Mouse (Mus musculus): Measurements from ENCODE around the gene Sdhd. TPM values are rescaled to one million over a fixed set of nuclear protein-coding genes. Genes with fewer than 3 reads are reported as not detected.
A peak's percentile ranks its signal among the peaks of the same experiment; 100 is the strongest.

Sdhd gene
- total RNA-seq, 2 experiments from 2014 or later, result 697 to 709 TPM

DNA sequence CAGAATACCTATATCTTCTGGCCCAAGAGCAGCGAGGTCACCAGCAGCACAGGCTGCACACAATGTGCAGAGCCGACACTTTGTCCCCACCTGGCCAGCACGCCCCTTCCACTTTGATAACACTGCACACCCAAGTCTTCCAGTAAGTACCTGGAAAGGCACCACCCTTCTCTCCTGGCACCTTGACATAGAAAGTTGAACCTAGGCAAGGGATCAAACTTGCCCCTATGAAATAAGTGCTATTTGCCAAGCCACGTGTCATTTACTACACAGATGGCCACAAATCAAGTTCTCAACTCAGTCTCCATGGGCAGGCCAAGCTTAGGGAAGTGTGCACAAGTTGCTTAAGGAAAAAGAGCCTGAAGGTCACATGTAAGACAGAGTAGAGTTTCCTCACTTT, 16.7 kb downstream of the Sdhd start:
- DNase-seq, result no peak

GRCm38 (mm10) chr9:50585145-50585818, 18.3 kb downstream of the Sdhd start:
- no peak for DNase-seq

- DNase-seq, result no peak
Measured at GRCm38 (mm10) chr9:50580370-50580769, 23.2 kb downstream of the Sdhd start.

- no peak for DNase-seq
Measured at GRCm38 (mm10) chr9:50569599-50570525, 33.8 kb downstream of the Sdhd start.

DNA sequence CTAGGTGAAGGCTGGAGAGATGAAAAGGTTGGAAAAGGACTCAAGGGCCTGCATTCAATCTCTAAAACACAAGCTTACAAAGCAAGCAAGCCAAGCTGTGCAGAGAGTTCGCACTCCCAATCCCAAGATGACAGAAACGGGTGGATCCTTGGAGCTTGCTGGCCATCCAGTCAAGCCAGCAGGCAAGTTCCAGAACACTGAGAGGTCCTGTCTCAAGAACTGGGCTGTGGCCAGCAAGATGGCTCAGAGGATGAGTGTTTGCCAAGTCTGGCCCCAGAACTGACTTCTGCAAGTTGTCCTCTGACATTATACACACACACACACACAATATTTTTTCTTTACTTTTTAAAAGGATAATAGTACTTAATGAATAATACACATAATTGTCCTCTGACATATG, 35.7 kb downstream of the Sdhd start:
- DNase-seq, result no peak

- DNase-seq, result no peak
Measured at GRCm38 (mm10) chr9:50567372-50567771, 36.2 kb downstream of the Sdhd start.

- no peak for DNase-seq
Measured at GRCm38 (mm10) chr9:50565940-50566339, 37.7 kb downstream of the Sdhd start.

DNA sequence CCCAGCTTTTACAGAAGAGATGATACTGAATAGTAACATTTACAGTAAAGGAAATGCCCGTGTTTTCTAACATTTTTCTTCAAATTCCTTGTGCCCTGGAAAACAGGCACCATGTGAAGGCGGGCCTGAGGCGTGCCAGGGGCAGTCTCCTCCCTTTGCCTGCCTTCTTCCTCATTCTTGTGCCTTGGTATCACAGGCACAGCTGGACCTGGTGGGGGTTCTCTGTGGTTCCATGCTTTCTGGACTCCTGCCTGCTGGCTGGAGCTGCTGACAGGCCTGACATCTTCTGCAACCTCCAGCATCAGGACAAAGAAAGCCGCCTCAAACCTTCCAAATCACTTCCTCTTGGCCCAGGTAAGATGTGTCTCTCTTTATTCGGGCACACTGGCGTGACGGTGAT, 38.4 kb downstream of the Sdhd start:
- peak; percentile 20 to 53 for DNase-seq

DNA sequence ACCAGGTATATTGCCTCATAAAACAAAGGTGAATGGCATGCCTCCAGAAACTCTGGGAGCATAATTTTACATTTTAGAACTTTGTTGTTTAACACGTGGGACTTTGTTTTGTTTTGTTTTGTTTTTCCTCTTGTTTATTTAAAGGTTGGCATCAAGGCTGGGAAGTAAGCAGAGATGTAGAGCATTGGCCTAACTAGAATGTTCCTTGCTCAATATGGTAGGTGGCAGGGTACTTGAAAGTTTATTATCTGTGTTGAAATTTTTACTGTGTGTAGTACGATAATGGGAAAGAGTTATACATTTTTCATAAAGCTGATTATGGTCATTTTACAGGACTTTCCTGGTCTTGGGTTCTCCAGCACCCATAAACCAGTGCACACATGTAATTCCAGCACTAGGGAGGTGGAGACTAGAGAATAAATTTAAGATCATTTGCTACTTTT, 41.7 kb downstream of the Sdhd start:
- no peak for DNase-seq

GRCm38 (mm10) chr9:50561145-50561917, 42.3 kb downstream of the Sdhd start, which contains the start of gene Tex12:
Tex12 (minus strand) TSS chr9:50561325.
- DNase-seq, result no peak

DNA sequence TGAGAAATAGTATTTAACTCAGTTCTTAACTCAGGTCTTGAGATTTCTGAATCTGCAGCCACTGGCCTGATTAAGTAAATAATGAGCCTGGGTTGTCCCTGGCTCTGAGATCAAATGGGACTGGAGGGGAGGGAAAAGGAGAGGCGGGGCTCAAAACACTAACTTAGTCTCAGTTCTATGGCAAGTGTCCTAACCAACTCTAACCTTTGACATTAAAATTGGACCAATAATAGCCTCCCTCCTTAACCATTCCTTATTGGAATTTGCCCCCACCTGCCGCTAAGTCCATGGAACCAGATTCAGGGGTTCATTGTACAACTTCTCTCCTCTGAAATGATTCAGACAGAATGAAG, 48.5 kb downstream of the Sdhd start, which contains the start of gene Bco2:
TSS of gene Bco2 (minus strand) at position 88 of the 353 bp plus-strand sequence.
- no peak for DNase-seq

GRCm38 (mm10) chr9:50554241-50555093, 49.1 kb downstream of the Sdhd start, which contains the start of gene Il18:
Il18 (plus strand) TSS chr9:50554827.
- peak; percentile 51 to 68 for DNase-seq

GRCm38 (mm10) chr9:50553547-50553946, 50.1 kb downstream of the Sdhd start:
- peak in 1 of 2 experiments; percentile 35 for DNase-seq

DNA sequence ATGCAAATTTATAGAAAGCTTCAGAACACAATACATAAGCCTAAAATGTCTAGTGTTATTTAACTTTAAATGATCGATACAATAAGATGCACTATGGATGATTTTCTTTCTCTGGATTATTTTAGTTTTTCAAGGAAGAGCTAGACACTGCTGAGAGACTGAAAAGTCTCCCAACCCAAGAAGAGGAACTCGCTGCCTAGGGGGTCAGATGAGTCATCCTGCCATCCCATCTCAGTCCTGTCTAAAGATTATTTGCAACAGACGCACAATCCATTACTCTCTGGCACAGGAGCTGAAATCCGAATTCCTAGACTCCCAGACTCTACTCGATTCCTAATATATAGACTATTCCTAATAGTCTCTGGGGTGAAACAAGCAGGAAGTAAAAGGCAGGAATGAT, 51.4 kb downstream of the Sdhd start:
- no peak for DNase-seq

DNA sequence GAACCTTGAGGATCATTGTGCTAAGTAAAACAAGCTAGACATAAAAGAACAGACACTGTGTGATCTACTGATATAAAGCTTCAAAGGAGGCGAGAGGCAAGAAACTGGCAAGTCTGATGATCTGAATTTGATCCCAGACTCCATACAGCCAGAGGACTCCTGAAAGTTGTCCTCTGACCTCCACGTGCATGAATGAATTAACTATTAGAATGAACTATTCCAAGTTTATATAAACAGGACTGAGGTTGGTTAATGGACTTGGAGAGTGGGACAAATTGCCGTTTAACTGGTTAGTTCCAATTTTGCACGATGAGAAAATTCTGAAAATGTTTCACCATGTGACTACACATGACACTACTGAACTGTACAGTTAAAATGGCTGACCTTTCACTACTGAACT, 54.7 kb downstream of the Sdhd start:
- DNase-seq, result no peak

DNA sequence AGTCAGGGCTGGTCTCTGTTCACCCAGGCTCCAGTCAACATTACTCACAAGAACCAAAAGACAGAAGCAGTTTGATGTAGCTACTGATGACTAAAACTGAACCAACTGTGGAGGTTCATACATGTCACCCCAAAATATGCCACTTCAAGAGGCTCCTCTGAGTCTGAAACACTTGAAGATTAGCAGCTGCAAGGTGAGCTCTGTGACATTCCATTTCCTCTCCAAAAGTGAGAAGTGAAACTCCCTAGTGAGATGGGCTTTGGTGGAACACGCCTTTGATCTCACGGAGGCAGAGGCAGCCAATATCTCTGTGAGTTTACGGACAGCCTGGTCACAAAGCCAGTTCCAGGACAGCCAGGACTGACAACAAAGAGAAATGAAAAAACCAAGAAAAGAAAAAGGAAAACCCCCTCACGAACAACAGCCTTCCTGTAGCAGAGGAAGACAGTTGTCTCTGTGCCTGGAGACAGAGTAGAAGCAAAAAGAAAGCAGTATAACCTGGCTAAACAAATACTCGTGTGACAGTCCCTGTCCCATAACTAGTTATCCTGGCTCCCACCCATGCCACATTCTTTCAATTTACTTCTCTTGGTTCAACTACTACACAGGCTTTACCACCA, 55.6 kb downstream of the Sdhd start:
- no peak for DNase-seq

Other genes with a start within 250 kb of the Sdhd start
- gene Plet1, start 109.3 kb downstream of the Sdhd start, total RNA-seq (2021), result 1 to 10 TPM in 1 of 2 experiments, under 1 TPM in 1; 0.60 to 2.4 TPM
- 10 to 100 TPM; 27.9 to 36.1 TPM for gene Pts, start 75.1 kb downstream of the Sdhd start, total RNA-seq (2021)
- gene Il18, start 49.0 kb downstream of the Sdhd start, total RNA-seq (2021), result 1 to 10 TPM; 1.0 to 2.5 TPM
- gene Bco2, start 48.6 kb downstream of the Sdhd start, total RNA-seq (2021), result under 1 TPM; 0.52 to 0.64 TPM
- not detected for gene Tex12, start 42.5 kb downstream of the Sdhd start, total RNA-seq (2021)
- 100 to 1,000 TPM; 270 to 292 TPM for gene Timm8b, start 98 bp upstream of the Sdhd start, total RNA-seq (2021)
- under 1 TPM; 0.20 to 0.95 TPM for gene Pih1d2, start 13.5 kb upstream of the Sdhd start, total RNA-seq (2021)
- 10 to 100 TPM; 11.6 to 14.2 TPM for gene Nkapd1, start 13.7 kb upstream of the Sdhd start, total RNA-seq (2021)
- gene Dlat, start 56.0 kb upstream of the Sdhd start, total RNA-seq (2021), result 100 to 1,000 TPM; 390 to 395 TPM
- 1 to 10 TPM; 3.0 to 4.1 TPM for gene Dixdc1, start 135.7 kb upstream of the Sdhd start, total RNA-seq (2021)
- gene 2310030G06Rik, start 142.7 kb upstream of the Sdhd start, total RNA-seq (2021), result 1 to 10 TPM; 2.2 to 2.6 TPM
- 1,000 to 10,000 TPM; 3,376 to 3,486 TPM for gene Cryab, start 147.5 kb upstream of the Sdhd start, total RNA-seq (2021)
- gene Hspb2, start 148.5 kb upstream of the Sdhd start, total RNA-seq (2021), result 100 to 1,000 TPM; 136 to 143 TPM
- gene Fdxacb1, start 164.4 kb upstream of the Sdhd start, total RNA-seq (2021), result 1 to 10 TPM; 4.1 to 5.8 TPM
- 10 to 100 TPM; 10.4 to 12.1 TPM for gene Alg9, start 171.2 kb upstream of the Sdhd start, total RNA-seq (2021)
- 10 to 100 TPM; 11.3 to 16.5 TPM for gene 1110032A03Rik, start 171.7 kb upstream of the Sdhd start, total RNA-seq (2021)
- 10 to 100 TPM; 10.6 to 11.3 TPM for gene Ppp2r1b, start 241.5 kb upstream of the Sdhd start, total RNA-seq (2021)

Data from heart, adult 18-20 months (tissue).